Mouse (Mus musculus) v-Abl transformed pro-B cells (cell line): ENCODE results near the gene Safb.

Source experiments
- in situ Hi-C, 2 experiments: fragments of 400-800 bp; cut with MboI; formaldehyde crosslinking; loops; one replicate each; pipeline ENCODE4 v1.15.1; 2025; ENCODE audit not compliant: unreplicated experiment in 2 of 2

Safb gene

GRCm38 (mm10) chr17:56604422-56604821 lies 19.8 kb downstream of the Safb start:
- in situ Hi-C loops, result no loop called here

- in situ Hi-C loops, result no loop called here
Measured at GRCm38 (mm10) chr17:56605431-56605830, 20.8 kb downstream of the Safb start.

GRCm38 (mm10) chr17:56607521-56608062 lies 23.0 kb downstream of the Safb start:
- in situ Hi-C loops, result no loop called here

GRCm38 (mm10) chr17:56608699-56609098 lies 24.1 kb downstream of the Safb start:
- in situ Hi-C loops, result no loop called here

GRCm38 (mm10) chr17:56609452-56610171 lies 25.0 kb downstream of the Safb start, which contains the start of gene 2410015M20Rik:
Gene 2410015M20Rik, minus strand, starts transcription at chr17:56609771.
- in situ Hi-C loops, result loop anchor here in 1 of 2 experiments (5.0 kb wide), 1 partner anchor 38 kb away; no protein-coding TSS in a partner anchor

- in situ Hi-C loops, result loop anchor here in 1 of 2 experiments (5.0 kb wide), 1 partner anchor 36 kb away; no protein-coding TSS in a partner anchor
Measured at GRCm38 (mm10) chr17:56611323-56611722, 26.7 kb downstream of the Safb start.

- in situ Hi-C loops, result loop anchor here in 1 of 2 experiments (5.0 kb wide), 1 partner anchor 35 kb away; no protein-coding TSS in a partner anchor
Measured at GRCm38 (mm10) chr17:56611861-56612564, 27.4 kb downstream of the Safb start.

- in situ Hi-C loops, result loop anchor here in 1 of 2 experiments (5.0 kb wide), 1 partner anchor 35 kb away; no protein-coding TSS in a partner anchor
Measured at GRCm38 (mm10) chr17:56612565-56612939, 27.9 kb downstream of the Safb start.

- in situ Hi-C loops, result loop anchor here in 1 of 2 experiments (5.0 kb wide), 1 partner anchor 34 kb away; no protein-coding TSS in a partner anchor
Measured at GRCm38 (mm10) chr17:56613236-56613844, 28.7 kb downstream of the Safb start, which contains the start of gene Rpl36. Gene Rpl36, plus strand, starts transcription at chr17:56613416.

- in situ Hi-C loops, result loop anchor here in 1 of 2 experiments (5.0 kb wide), 1 partner anchor 33 kb away; no protein-coding TSS in a partner anchor
Measured at GRCm38 (mm10) chr17:56613893-56614292, 29.3 kb downstream of the Safb start.

- in situ Hi-C loops, result loop anchor here (5.0 kb wide), 3 partner anchors 33 to 53 kb away; no protein-coding TSS in a partner anchor
Measured at GRCm38 (mm10) chr17:56614391-56615135, 29.9 kb downstream of the Safb start.

GRCm38 (mm10) chr17:56615136-56615784 lies 30.6 kb downstream of the Safb start:
- in situ Hi-C loops, result loop anchor here (5.0 kb wide), 2 partner anchors 47 to 52 kb away; no protein-coding TSS in a partner anchor

- in situ Hi-C loops, result loop anchor here (5.0 kb wide), 2 partner anchors 47 to 52 kb away; no protein-coding TSS in a partner anchor
Measured at GRCm38 (mm10) chr17:56615792-56616191, 31.2 kb downstream of the Safb start.

- in situ Hi-C loops, result loop anchor here (5.0 kb wide), 2 partner anchors 46 to 51 kb away; no protein-coding TSS in a partner anchor
Measured at GRCm38 (mm10) chr17:56616725-56617124, 32.1 kb downstream of the Safb start.

- in situ Hi-C loops, result loop anchor here (5.0 kb wide), 2 partner anchors 45 to 50 kb away; no protein-coding TSS in a partner anchor
Measured at GRCm38 (mm10) chr17:56617628-56618027, 33.0 kb downstream of the Safb start.

- in situ Hi-C loops, result no loop called here
Measured at GRCm38 (mm10) chr17:56625495-56625894, 40.9 kb downstream of the Safb start.

- in situ Hi-C loops, result no loop called here
Measured at GRCm38 (mm10) chr17:56626260-56626659, 41.6 kb downstream of the Safb start.

- in situ Hi-C loops, result no loop called here
Measured at GRCm38 (mm10) chr17:56626754-56627470, 42.3 kb downstream of the Safb start, which contains the start of gene Lonp1. Gene Lonp1, minus strand, starts transcription at chr17:56626887.
